Mouse (Mus musculus) lung, adult 18-20 months (tissue): ENCODE results near the gene Cks1b.

Source experiments
- DNase-seq, 2 experiments: peaks; one replicate each; pipeline ENCODE4 v3.0.0; 2022; ENCODE audit warnings: mixed read lengths in 2 of 2

Cks1b gene

DNA sequence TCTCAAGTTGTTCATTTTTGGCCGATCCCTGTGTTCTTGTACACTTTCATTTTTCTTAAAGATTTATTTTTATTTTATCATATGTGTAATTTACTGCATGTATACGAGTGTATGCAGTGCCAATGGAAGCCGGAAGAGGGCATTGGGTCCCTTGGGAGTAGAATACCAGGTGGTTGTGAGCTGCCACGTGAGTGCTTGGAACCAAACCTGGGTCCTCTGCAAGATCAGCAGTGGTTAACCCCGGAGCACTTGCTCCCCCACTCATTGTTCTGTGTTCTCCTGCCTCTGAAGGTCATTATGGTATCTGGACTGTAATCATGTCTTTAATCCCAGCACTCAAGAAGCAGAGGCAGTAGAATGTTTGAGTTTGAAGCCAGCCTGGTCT lies 7.0 kb upstream of the Cks1b start:
- no peak for DNase-seq

DNA sequence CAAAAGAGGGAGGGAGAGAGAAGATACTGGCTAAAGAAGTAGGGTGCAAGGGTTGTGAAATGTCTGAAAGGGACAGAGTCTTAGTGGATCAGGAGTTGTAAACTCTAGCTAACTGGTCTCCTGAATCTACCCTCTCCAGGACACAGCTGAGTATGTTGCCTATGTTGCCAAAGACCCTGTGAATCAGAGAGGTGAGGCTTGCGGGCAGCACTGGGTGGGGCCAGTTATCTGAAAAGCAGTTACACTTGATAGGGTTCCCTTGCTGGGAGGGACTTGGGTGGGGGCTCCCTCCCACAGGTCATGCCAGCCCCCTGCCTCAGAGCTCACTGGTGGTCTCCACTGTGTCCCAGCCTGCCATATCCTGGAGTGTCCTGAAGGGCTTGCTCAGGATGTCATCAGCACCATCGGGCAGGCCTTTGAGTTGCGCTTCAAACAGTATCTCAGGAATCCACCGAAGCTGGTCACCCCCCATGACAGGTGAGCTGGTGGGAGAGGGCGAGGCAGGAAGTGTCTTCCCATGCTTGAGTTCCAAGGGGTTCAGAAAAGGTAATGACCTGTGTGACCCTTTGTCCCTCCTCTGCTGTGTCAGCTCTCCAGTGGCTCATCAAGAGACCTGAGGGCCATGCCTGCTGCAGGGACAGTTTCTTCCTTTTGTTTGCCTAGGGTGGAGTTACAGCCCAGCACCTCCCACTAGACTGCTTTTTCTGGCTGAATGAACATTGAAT lies 6.4 kb upstream of the Cks1b start:
- no peak for DNase-seq

DNA sequence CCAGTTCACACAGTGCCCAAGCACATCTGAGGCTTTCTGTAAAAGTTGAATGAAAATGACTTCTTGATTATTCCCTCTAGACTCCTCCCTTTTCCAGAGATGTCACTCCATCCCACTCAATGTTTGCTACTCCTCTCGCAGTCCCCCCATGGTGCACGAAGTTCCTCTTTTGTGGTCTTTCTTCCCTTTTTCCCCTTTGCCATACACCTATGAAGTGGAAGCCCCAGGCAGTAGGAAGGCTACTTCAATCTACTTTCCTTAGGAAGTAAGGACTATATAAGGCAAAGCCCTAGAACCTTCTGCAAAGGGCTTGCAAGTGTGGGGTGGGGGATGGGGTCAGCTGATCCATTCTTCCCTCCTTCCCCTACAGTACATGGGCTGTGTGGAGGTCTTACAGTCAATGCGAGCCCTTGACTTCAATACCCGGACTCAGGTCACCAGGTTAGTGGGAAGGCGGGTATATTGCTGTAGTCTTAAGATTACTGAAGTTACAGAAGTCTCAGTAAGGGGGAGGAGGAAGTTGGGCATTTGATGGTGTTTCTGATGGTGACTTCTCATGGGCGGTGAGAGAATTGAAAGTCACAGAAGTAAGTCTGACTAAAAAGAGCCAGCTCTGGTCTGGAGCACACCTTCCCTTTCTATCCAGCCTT lies 4.5 kb upstream of the Cks1b start:
- no peak for DNase-seq

DNA sequence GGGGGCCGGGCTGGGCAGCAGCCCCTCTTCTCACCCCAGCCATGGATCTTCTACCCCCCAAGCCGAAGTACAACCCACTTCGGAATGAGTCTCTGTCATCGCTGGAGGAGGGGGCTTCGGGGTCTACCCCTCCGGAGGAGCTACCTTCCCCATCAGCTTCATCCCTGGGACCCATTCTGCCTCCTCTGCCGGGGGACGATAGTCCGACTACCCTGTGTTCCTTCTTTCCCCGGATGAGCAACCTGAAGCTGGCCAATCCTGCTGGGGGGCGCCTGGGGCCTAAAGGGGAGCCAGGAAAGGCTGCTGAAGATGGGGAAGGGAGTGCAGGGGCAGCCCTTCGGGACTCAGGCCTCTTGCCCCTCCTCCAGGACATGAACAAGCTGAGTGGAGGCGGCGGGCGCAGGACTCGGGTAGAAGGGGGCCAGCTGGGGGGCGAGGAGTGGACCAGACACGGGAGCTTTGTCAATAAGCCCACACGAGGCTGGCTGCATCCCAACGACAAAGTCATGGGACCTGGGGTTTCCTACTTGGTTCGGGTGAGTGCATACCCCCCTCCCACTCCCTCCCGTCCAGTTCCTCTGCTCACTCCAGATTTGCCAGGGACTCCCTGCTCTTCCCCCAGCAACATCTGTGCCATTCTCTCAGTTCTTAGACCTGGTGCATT lies 3.8 kb upstream of the Cks1b start:
- DNase-seq: no peak

DNA sequence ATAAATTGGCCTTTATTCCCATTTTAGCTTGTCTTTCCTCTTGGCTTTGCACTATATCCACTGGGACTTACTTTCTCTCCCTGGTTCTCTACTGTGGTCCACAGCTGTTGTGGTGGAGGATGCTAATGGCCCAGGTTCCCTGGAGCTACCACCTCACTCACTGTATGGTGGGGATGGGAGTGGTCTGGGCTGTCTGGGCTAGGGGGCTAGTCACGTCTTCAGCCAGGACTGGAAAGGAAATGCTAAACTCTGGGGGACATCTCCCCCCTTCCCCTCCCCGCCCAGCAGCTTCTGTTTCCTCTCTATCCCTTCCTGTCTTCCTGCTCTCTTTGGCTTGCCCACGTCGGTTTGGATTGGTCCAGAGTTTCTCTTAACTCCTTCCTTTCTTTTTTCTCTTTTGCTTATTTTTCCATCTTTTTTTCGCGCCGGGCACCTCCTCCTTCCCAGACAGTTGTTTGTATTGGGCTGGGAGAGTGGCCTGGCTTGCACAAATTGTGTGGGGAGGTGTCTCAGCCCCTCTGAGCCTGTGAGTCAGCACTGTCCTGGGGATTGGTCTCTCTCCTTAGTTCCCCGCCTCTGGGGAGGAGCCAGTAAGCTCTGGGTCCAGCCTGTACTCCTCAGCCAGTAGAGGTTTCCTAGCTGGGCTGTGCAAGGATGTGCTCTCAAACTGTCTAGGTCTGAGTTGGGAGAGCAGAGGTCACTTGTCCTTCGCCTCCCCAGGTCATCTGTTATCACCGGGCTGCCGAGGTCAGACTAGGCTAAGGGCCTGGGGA lies 3.0 kb upstream of the Cks1b start:
- DNase-seq: peak; percentile 90 to 93

DNA sequence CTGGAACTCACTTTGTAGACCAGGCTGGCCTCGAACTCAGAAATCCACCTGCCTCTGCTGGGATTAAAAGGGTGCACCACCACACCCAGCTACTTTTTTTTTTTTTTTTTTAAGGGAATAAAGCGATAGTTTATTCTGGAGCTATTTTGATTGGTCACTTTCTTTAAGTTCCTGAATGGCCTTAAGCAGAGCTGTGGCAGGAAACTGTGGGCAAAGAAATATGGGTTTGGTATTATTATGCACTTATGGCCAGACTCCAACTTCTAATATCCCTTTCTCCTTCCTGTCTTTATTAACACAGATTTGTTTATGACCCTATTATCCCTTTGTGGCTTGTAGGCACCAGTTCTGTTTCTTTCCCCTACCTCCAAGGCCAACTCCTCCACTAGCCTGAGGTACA lies 2.2 kb upstream of the Cks1b start:
- DNase-seq: no peak

DNA sequence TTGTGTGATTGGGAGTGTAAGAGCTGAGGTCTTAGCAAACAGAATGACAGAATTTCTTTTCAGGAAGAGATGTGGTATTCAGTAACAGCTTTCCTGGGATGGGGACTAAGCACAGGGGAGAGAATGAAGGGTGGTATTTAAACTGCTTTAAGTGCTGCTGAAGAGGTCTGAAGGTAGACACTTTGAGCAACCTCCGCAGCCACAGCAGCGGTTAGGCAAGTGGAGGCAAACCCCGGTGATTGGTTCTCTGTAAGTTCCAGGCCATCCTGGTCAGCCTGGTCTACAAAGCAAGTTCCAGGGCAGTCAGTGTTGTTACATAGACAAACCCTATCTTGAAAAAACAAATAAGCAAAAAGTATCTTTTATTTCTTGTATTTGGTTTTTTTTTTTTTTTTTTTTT lies 1.8 kb upstream of the Cks1b start:
- DNase-seq: peak; percentile 46 to 65

DNA sequence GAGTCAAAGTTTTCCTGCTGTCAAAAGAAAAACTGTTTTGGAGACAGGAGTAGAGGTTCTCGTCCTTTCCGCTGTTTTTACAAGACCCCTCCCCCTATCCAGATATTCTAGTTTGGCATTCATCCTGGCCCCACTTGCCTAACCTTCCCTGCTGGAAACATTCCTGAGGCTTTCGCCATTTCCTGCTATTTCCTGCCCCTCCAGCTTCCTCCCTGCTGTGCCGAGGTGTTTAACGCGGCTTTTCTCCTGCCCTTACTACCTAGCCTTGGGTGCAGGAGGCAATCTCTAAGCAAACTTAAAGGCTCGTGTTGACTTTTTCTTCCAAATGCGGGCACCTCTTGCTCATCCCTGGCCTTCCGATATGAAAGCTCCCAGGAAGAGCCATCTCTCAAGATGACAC lies 1.4 kb upstream of the Cks1b start:
- DNase-seq: peak; percentile 82 to 89

DNA sequence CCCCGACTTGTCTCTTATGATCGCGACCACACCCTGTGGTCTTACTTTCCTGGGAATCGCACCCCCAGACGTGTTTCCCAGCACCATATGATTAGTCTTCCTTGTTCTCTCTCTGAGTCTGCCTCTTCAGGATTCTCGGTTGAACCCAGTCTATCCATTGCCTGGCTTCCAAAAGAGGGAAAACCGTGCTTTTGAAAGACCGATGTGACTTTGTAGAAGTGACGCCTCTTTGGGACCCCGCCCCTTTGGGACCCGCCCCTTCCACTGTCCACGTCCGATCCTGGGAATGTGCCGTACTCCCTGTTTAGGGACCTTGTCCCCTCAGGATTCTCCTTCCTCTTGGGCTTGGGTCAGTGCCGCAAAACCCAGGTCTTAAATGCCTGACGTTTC lies 673 bp upstream of the Cks1b start:
- DNase-seq: peak; percentile 81 to 90

DNA sequence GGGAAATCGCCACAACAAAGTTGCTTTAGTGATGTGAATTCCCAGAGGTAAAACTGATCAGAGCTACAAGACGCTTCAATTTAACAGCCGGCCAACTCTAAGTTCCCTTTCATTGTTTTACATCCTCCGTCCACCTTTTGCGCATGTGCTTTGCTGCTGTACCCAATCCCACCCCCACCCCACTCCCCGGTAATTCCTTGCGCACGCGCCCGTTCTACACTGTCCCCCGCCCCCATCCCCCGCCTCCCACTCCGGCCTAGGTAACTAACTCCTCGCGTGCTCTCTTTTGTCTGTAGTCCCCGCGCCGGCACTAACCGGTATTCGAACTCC lies 378 bp downstream of the Cks1b start:
- no peak for DNase-seq

DNA sequence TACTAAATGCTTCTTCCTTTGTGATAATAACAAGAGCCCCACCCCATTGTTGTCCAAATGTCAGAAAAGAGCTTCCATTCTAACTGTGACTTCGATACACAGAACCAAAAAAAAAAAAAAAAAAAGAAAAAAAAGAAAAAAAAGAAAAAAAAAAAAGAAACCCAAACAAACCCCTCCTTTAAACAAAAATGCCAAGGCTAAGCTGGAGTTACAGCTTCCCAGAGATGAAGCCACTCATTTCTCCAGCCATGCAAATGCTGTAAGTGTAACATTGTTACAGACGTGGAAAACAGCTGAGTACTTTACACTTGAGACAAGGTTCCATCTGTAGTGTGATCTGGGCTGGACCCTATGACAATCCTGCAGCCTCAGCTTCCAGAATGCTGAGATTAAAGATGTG lies 1.1 kb downstream of the Cks1b start:
- DNase-seq: no peak

DNA sequence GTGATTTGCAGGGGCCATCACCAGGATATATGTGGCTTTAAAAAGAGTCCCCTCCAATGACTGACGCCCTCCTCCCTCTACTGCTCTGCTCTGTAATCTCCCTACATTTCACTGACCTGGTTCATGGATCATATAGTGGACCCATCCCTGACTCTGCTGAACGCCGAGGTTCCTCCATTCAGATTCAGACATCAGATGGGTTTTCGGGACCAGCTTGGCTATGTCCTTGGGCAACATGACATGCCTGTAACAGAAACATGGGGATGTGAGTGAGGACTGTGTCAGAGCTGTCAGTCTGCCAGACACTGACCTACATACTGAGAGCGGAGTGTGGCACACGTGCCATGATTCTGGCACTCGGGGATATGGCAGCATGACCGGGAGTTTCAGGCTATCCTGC lies 2.0 kb downstream of the Cks1b start:
- DNase-seq: no peak

DNA sequence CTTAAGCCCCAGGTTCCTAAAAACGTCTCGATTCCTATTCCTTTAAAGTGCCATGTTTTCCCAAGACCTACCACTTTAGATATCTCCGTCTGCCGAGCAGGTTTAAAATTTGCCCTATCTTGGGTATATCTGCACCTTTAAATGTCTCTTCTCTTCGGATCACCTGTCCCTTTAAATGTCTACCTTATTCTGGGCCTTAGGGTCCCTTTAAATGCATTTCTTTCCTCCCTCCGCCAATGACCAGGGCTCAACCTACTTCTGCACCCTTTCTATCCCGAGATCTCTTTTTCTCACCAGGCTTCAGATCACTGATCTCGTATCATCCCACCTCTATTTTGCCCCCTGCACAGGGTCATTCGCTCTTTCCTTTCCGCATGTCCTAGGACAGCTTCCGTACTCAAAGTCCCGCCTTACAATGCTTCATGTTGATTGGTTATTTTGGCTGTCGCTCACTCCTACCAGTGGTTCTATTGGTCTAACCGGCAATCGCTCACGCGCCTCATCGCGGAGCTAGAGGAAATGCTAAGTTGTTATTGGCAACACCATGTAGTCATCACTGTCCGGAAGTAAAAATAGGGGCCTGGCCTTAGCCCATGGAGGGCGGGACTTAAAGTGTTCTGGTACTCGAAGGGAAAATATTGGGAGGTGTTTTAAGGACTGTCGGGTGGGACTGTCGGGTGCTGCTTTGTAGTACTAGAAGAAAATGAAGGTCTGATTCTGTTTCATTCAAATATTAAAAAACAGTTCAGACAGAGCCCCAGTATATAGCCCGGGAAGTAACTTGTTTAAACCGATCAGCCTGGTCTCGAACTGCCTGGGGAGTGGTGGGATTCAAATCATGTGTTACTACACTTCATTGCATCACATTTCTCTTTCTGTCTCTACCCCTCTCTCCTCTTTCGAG lies 6.4 kb downstream of the Cks1b start, which contains the start of gene Flad1:
Gene Flad1 (minus strand): TSS at position 381 of the 904 bp plus-strand sequence.
- peak; percentile 99 for DNase-seq

DNA sequence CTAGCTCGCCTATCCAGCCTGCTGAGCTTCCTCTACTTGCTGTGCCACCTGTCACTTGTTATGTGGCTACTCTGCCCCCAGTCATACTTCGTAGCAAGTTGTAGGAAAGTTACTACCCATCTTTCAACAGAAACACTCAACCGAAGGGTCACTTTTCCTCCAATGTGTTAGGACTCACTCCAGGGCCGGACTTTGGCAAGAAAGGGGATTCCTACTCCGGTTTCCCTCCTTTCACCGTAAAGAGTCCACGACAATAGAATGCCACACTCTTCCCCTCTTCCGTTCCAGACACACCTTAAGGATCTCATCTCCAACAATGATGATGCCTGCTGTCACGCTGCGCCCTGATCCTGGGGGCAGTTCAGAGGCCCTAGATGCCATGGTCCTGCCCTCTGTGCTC lies 7.3 kb downstream of the Cks1b start:
- no peak for DNase-seq

DNA sequence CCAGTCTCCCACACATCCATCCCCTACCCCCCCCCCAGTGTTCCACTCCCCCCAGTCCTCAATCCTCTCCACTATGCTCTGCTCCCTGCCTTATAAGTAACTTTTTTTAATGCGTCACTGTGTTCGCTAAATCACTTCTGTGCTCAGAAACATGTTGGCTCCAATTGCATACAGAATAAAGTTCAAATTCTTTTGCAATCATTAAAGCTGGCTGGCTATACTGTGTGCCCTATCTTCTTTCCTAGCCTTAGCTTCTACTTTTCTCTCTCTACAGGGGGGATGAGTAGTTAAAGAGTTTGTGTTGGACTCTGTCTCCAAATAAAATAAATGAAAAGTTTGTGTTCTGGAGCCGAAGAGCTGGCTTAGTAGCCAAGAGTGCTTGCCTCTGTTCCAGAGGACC lies 8.5 kb downstream of the Cks1b start:
- DNase-seq: no peak

DNA sequence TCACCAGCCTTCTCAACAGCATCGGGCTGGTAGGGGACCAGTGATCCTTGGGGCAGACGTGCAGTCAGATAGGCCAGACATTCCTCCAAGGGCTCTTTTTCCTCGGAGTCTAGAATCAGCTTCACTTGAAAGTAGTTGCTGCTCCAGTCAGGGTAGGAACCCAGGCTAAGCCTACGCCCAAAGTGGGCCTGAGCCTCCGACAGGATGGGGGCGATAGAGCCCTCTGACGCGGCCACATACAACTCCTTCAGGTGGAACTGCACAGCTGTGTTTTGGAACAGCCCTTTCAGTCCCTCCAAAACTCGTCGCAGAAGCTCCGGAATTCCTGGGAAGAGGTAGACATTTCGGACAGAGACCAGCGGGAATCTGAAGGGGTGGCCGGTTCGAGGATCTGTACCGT lies 9.7 kb downstream of the Cks1b start:
- DNase-seq: no peak

DNA sequence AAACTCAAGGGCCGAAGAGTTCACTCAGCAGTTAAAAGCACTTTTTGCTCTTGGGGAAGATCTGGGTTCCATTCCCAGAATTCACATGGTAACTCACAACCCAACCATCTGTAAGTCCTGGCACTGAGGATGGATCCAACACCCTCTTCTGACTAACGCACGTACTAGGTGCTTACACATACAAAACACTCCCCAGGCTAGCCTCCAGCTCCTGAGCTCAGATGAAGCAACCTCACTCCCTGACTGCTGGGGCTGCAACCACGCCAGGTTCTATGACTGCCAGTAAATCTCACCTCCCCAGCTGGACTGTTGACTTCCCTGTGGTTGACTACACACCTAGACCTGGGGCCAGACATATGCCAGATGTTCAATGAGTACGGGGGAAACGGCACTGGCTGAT lies 11.3 kb downstream of the Cks1b start:
- no peak for DNase-seq

DNA sequence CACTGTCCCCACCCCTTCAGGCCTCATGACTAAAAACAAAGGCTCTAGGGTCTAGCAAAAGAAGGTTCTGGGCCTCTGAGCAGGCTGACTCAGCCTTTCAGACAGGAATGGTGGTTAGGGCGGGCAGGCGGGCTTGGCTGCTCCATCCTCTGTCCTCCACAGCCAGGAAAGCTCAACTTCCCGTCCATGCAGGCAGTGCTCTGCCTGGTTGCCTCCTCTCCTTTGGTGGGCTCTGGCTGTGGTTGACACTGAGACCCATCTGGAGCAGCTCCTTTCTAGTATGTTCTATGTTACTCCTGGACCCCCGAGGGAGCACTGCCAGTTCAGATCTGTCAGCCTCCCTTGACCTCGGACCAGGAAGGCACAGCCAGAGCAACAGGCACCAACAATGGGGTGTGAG lies 15.5 kb downstream of the Cks1b start, which contains the start of gene Lenep:
Gene Lenep (minus strand): TSS at position 101 of the 400 bp plus-strand sequence.
- no peak for DNase-seq

DNA sequence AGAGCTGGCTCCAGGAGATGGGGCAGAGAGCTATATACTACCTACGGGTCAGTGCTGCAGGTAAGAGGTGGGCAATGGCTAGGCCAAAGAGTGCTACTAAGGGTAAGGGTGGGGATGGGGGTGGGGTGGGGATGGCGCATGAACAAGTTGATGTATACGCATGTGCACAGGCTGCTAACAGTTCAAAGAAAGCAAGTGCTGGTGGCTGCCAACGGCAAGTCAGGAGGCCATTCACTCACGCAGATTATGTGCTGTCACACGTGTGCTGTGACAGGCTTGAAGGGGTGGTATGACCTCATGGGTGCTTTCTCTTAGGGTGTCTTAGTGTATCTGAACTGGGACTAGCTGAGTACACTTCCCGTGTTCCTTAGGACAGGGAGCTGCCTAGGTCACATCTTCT lies 16.9 kb downstream of the Cks1b start:
- no peak for DNase-seq

DNA sequence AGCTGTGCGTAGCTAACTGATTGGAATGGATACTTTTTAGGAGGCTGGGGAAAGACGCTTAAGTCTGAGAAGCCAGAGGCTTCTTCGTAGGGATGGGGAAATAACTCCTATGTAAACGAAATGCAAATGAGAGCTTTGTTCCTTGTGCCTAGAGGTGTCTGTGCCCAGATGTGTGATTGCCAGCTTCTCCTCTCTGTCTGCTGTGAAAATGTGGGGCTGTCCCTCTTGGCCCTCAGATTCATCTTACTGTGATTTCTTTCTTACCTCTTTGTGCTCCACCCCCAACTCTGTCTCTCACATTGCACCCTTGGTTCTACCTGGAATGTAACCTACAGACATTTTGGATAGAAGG lies 21.6 kb downstream of the Cks1b start:
- DNase-seq: no peak

DNA sequence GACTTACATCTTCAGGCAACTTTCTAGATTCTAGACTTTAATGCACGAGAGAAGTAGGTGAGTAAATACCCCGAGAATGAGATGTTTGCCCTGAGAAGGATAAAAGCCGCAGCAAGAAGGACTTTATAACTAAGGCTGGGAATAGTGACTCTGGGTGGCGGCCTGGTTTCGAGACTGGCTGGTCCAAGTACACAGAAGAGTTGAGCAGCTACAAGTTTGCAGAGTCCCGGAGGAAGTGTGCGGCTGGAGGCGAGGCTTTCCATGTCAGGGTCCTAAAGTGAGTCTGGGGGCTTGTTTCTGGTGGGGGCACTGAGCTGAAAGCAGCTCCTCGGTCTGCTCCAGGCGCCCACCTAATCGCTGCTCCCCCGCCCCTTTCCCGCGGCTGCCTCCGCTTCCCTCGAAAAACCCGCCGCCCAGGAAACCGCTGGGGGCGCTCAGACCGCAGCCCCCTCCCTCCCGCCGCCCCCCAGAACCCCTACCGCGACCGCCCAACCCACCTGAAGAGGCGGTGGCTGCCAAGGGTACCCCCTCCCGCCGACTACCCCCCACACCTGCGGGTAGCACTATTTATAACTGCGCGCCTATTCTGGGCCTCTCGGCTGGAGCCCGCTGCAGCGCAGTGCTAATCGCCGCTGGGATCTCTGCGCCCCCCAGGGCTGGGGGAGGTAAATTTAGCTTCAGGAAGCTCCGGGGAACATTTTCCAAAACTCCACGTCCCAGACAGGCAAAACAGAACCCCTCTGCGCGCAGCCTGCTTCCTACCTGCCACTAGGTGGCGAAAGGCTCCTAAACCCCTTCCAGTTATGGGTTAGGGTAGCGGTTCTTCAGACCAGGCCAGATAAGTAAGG lies 22.2 kb downstream of the Cks1b start:
- peak; percentile 74 to 77 for DNase-seq

DNA sequence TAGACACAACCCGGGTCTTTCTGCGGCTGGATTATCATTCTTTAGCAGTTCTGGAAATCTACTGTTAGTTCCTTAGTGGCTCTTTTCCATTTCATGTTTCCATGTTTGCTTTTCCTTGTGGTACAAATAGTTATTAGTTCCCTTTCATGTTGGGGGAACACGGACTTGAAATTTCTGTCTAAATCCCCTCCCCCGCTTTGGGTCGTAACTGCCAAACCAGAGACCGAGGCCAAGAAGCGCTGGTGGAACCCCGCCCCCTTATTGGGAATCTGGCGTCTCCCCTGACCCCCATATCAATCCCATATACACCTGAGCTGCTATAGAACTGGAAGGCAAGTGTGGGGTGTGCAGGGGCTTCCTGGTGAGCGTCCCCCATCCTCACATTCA lies 22.8 kb downstream of the Cks1b start:
- DNase-seq: no peak
